Mouse (Mus musculus): ENCODE measurements around the gene Mrps31. TPM values are rescaled to one million over a fixed set of nuclear protein-coding genes. Genes with fewer than 3 reads are reported as not detected.

The Mrps31 gene
- polyA plus RNA-seq (2012; rRNA removed) = 18.6 and 19.0 TPM in 2 replicates

GRCm38 (mm10) chr8:22411282-22411702 lies at the start of gene Mrps31:
Gene Mrps31 (plus strand): TSS chr8:22411361.

GRCm38 (mm10) chr8:22398142-22398951 lies 12.8 kb upstream of the Mrps31 start, which contains the start of gene Slc25a15:
Gene Slc25a15 (minus strand): TSS chr8:22398597.

Other genes starting within 250 kb of the Mrps31 start
- 9.0 and 9.9 TPM in 2 replicates for gene Nek3, start 244.9 kb upstream of the Mrps31 start, polyA plus RNA-seq (2012; rRNA removed)
- 24.6 and 31.2 TPM in 2 replicates for gene Ckap2, start 225.5 kb upstream of the Mrps31 start, polyA plus RNA-seq (2012; rRNA removed)
- 26.8 and 26.9 TPM in 2 replicates for gene Vps36, start 218.6 kb upstream of the Mrps31 start, polyA plus RNA-seq (2012; rRNA removed)
- gene Thsd1, start 184.0 kb upstream of the Mrps31 start, polyA plus RNA-seq (2012; rRNA removed) = 7.4 and 8.2 TPM in 2 replicates
- gene Tpte, start 127.9 kb upstream of the Mrps31 start, polyA plus RNA-seq (2012; rRNA removed) = not detected in 2 replicates
- 6.0 and 6.4 TPM in 2 replicates for gene Slc25a15, start 12.8 kb upstream of the Mrps31 start, polyA plus RNA-seq (2012; rRNA removed)